Mouse (Mus musculus): ENCODE results near the gene Cx3cr1. TPM values are rescaled to one million over a fixed set of nuclear protein-coding genes. Genes with fewer than 3 reads are reported as not detected.
A peak's percentile ranks its signal among the peaks of the same experiment; 100 is the strongest.

The Cx3cr1 gene
- polyA plus RNA-seq, 1 experiment from 2014 or later = 17.1 TPM

GRCm38 (mm10) chr9:119950434-119950833 is 119.2 kb downstream of the Cx3cr1 start:
- Histone ChIP-seq H3K9me3 (replicated peaks) (no peaks in the 10 kb centered on the region), H3K4me2 (replicated peaks) (no peak overlapping the region), H3K4me1 (no peaks in the 10 kb centered on the region), H3K27ac (replicated peaks) (no peak overlapping the region), H3K4me3 (replicated peaks) (no peak overlapping the region), H3K36me3 (no peaks in the 10 kb centered on the region), H3K27me3 (no peaks in the 10 kb centered on the region), H3K9ac (no peak overlapping the region)
- WGBS = 27% methylated on average over 6 of the region's 6 CpGs
- 0 out of 2 replicates have a peak, but pooled peaks have one; percentile 12 for ATAC-seq (ENCODE audit: insufficient number of reproducible peaks, low FRiP score, low TSS enrichment, low read depth)

- H3K4me3 ChIP-seq (replicated peaks) = no peak overlapping the region
- H3K9ac ChIP-seq = no peak overlapping the region
- H3K36me3 ChIP-seq = no peaks in the 10 kb centered on the region
- WGBS = 30% methylated on average over 3 of the region's 3 CpGs
- H3K4me1 ChIP-seq = no peaks in the 10 kb centered on the region
- no peak for ATAC-seq (ENCODE audit: insufficient number of reproducible peaks, low FRiP score, low TSS enrichment, low read depth)
- no peak overlapping the region for H3K27ac ChIP-seq (replicated peaks)
- no peaks in the 10 kb centered on the region for H3K9me3 ChIP-seq (replicated peaks)
- H3K27me3 ChIP-seq = no peaks in the 10 kb centered on the region
- no peak overlapping the region for H3K4me2 ChIP-seq (replicated peaks)
Observed at GRCm38 (mm10) chr9:119948804-119949203, 120.9 kb downstream of the Cx3cr1 start.

- Histone ChIP-seq H3K4me1 (peaks cover 8% of the 10 kb centered on the region; the same call in 1 of the 2 replicates), H3K27ac (replicated peaks) (no peak overlapping the region), H3K4me3 (replicated peaks) (no peak overlapping the region), H3K9me3 (replicated peaks) (no peaks in the 10 kb centered on the region), H3K27me3 (no peaks in the 10 kb centered on the region), H3K4me2 (replicated peaks) (no peak overlapping the region), H3K9ac (no peak overlapping the region), H3K36me3 (no peaks in the 10 kb centered on the region)
- ATAC-seq (ENCODE audit: insufficient number of reproducible peaks, low FRiP score, low TSS enrichment, low read depth) = no peak
- 76% methylated on average over 12 of the region's 12 CpGs for WGBS
Observed at GRCm38 (mm10) chr9:119945173-119945900, 124.3 kb downstream of the Cx3cr1 start.

GRCm38 (mm10) chr9:119943326-119943725 is 126.4 kb downstream of the Cx3cr1 start:
- Histone ChIP-seq H3K4me2 (replicated peaks) (no peak overlapping the region), H3K27me3 (no peaks in the 10 kb centered on the region), H3K9me3 (replicated peaks) (no peaks in the 10 kb centered on the region), H3K27ac (replicated peaks) (no peak overlapping the region), H3K36me3 (no peaks in the 10 kb centered on the region), H3K4me1 (peaks cover 11% of the 10 kb centered on the region; the same call in 1 of the 2 replicates), H3K4me3 (replicated peaks) (no peak overlapping the region), H3K9ac (no peak overlapping the region)
- 55% methylated on average over 1 of the region's 1 CpGs for WGBS
- no peak for ATAC-seq (ENCODE audit: insufficient number of reproducible peaks, low FRiP score, low TSS enrichment, low read depth)

- H3K27me3 ChIP-seq = no peaks in the 10 kb centered on the region
- H3K4me2 ChIP-seq (replicated peaks) = no peak overlapping the region
- no peak for ATAC-seq (ENCODE audit: insufficient number of reproducible peaks, low FRiP score, low TSS enrichment, low read depth)
- H3K27ac ChIP-seq (replicated peaks) = no peak overlapping the region
- peaks cover 17% of the 10 kb centered on the region for H3K4me1 ChIP-seq
- 63% methylated on average over 14 of the region's 14 CpGs for WGBS
- no peaks in the 10 kb centered on the region for H3K36me3 ChIP-seq
- no peak overlapping the region for H3K4me3 ChIP-seq (replicated peaks)
- H3K9ac ChIP-seq = no peak overlapping the region
- H3K9me3 ChIP-seq (replicated peaks) = no peaks in the 10 kb centered on the region
Observed at GRCm38 (mm10) chr9:119941861-119942260, 127.8 kb downstream of the Cx3cr1 start.

GRCm38 (mm10) chr9:119941407-119941806 is 128.3 kb downstream of the Cx3cr1 start:
- H3K4me3 ChIP-seq (replicated peaks) = no peak overlapping the region
- no peak overlapping the region for H3K9ac ChIP-seq
- H3K4me1 ChIP-seq = peaks cover 19% of the 10 kb centered on the region
- H3K27ac ChIP-seq (replicated peaks) = no peak overlapping the region
- 74% methylated on average over 5 of the region's 5 CpGs for WGBS
- no peaks in the 10 kb centered on the region for H3K36me3 ChIP-seq
- no peak overlapping the region for H3K4me2 ChIP-seq (replicated peaks)
- no peak for ATAC-seq (ENCODE audit: insufficient number of reproducible peaks, low FRiP score, low TSS enrichment, low read depth)
- no peaks in the 10 kb centered on the region for H3K27me3 ChIP-seq
- no peaks in the 10 kb centered on the region for H3K9me3 ChIP-seq (replicated peaks)

GRCm38 (mm10) chr9:119939646-119940045 is 130.0 kb downstream of the Cx3cr1 start:
- H3K9me3 ChIP-seq (replicated peaks) = no peaks in the 10 kb centered on the region
- H3K4me3 ChIP-seq (replicated peaks) = no peak overlapping the region
- H3K4me2 ChIP-seq (replicated peaks) = no peak overlapping the region
- H3K27me3 ChIP-seq = no peaks in the 10 kb centered on the region
- WGBS = 38% methylated on average over 10 of the region's 10 CpGs
- H3K4me1 ChIP-seq = peaks cover 25% of the 10 kb centered on the region
- ATAC-seq (ENCODE audit: insufficient number of reproducible peaks, low FRiP score, low TSS enrichment, low read depth) = no peak
- H3K27ac ChIP-seq (replicated peaks) = no peak overlapping the region
- H3K9ac ChIP-seq = no peak overlapping the region
- H3K36me3 ChIP-seq = no peaks in the 10 kb centered on the region

- no peak overlapping the region for H3K4me3 ChIP-seq (replicated peaks)
- H3K9ac ChIP-seq = no peak overlapping the region
- ATAC-seq (ENCODE audit: insufficient number of reproducible peaks, low FRiP score, low TSS enrichment, low read depth) = no peak
- no peaks in the 10 kb centered on the region for H3K9me3 ChIP-seq (replicated peaks)
- no peaks in the 10 kb centered on the region for H3K27me3 ChIP-seq
- no peak overlapping the region for H3K27ac ChIP-seq (replicated peaks)
- H3K4me1 ChIP-seq = peaks cover 25% of the 10 kb centered on the region
- no peak overlapping the region for H3K4me2 ChIP-seq (replicated peaks)
- no peaks in the 10 kb centered on the region for H3K36me3 ChIP-seq
- 77% methylated on average over 4 of the region's 4 CpGs for WGBS
Observed at GRCm38 (mm10) chr9:119938496-119938895, 131.2 kb downstream of the Cx3cr1 start.

- Histone ChIP-seq H3K4me3 (replicated peaks) (peak within 1 kb of the TSS; percentile 68), H3K27me3 (no peaks in the 10 kb centered on the region), H3K4me2 (replicated peaks) (peak within 1 kb of the TSS; percentile 85), H3K9me3 (replicated peaks) (no peaks in the 10 kb centered on the region), H3K36me3 (peaks cover 11% of the 10 kb centered on the region), H3K9ac (peak within 1 kb of the TSS; percentile 73), H3K27ac (replicated peaks) (peak within 1 kb of the TSS; percentile 68), H3K4me1 (peaks cover 23% of the 10 kb centered on the region)
- peak; percentile 90 for ATAC-seq (ENCODE audit: insufficient number of reproducible peaks, low FRiP score, low TSS enrichment, low read depth)
- WGBS = 2% methylated on average over 40 of the region's 40 CpGs
Observed at GRCm38 (mm10) chr9:119937005-119937773, 132.5 kb downstream of the Cx3cr1 start, which contains the start of the genes Gorasp1 and Ttc21a. Gene Gorasp1, minus strand, starts transcription at chr9:119937565. Gene Ttc21a, plus strand, starts transcription at chr9:119937606.

GRCm38 (mm10) chr9:119933675-119934074 is 136.0 kb downstream of the Cx3cr1 start:
- peaks cover 44% of the 10 kb centered on the region for H3K36me3 ChIP-seq
- no peak overlapping the region for H3K27ac ChIP-seq (replicated peaks)
- 91% methylated on average over 6 of the region's 6 CpGs for WGBS
- ATAC-seq (ENCODE audit: insufficient number of reproducible peaks, low FRiP score, low TSS enrichment, low read depth) = no peak
- H3K9ac ChIP-seq = no peak overlapping the region
- H3K9me3 ChIP-seq (replicated peaks) = no peaks in the 10 kb centered on the region
- no peak overlapping the region for H3K4me2 ChIP-seq (replicated peaks)
- H3K27me3 ChIP-seq = no peaks in the 10 kb centered on the region
- no peak overlapping the region for H3K4me3 ChIP-seq (replicated peaks)
- peaks cover 14% of the 10 kb centered on the region for H3K4me1 ChIP-seq

GRCm38 (mm10) chr9:119932358-119932757 is 137.3 kb downstream of the Cx3cr1 start:
- peaks cover 56% of the 10 kb centered on the region for H3K36me3 ChIP-seq
- no peak overlapping the region for H3K4me3 ChIP-seq (replicated peaks)
- no peaks in the 10 kb centered on the region for H3K9me3 ChIP-seq (replicated peaks)
- peaks cover 8% of the 10 kb centered on the region for H3K4me1 ChIP-seq
- no peaks in the 10 kb centered on the region for H3K27me3 ChIP-seq
- H3K4me2 ChIP-seq (replicated peaks) = no peak overlapping the region
- H3K9ac ChIP-seq = no peak overlapping the region
- H3K27ac ChIP-seq (replicated peaks) = no peak overlapping the region
- no peak for ATAC-seq (ENCODE audit: insufficient number of reproducible peaks, low FRiP score, low TSS enrichment, low read depth)
- WGBS = 86% methylated on average over 12 of the region's 12 CpGs

All from embryonic facial prominence, embryonic 15.5 days (tissue).